Mouse (Mus musculus): ENCODE measurements around the gene Glmp. TPM values are rescaled to one million over a fixed set of nuclear protein-coding genes. Genes with fewer than 3 reads are reported as not detected.

The Glmp gene
- polyA plus RNA-seq, 1 experiment from 2014 or later = 142 TPM

- H3K9me3 ChIP-seq (replicated peaks; ENCODE audit: control insufficient read depth, low read length) = no peaks in the 10 kb centered on the region
- peaks cover 4% of the 10 kb centered on the region; the same call in 1 of the 2 replicates for H3K36me3 ChIP-seq (ENCODE audit: control insufficient read depth, insufficient read depth)
- H3K4me1 ChIP-seq (ENCODE audit: control insufficient read depth, insufficient read depth, low read length) = peaks cover 23% of the 10 kb centered on the region
- no peaks in the 10 kb centered on the region for H3K27me3 ChIP-seq (ENCODE audit: control insufficient read depth, insufficient read depth, low read length)
- 54% methylated on average over 12 of the region's 12 CpGs for WGBS
- H3K4me3 ChIP-seq (ENCODE audit: low read length) = no peak overlapping the region
- H3K9ac ChIP-seq (ENCODE audit: low read length) = no peak overlapping the region
- no peak for ATAC-seq (replicated peaks; ENCODE audit: extremely low read depth, insufficient read depth, low FRiP score)
- peak overlapping the region; percentile 65; the same call in 1 of the 2 replicates for H3K4me2 ChIP-seq (ENCODE audit: low read depth, low read length)
- H3K27ac ChIP-seq (ENCODE audit: low read length) = no peak overlapping the region
Observed at GRCm38 (mm10) chr3:88334029-88334658, 9.3 kb downstream of the Glmp start.

GRCm38 (mm10) chr3:88334902-88335435, 10.1 kb downstream of the Glmp start:
- Histone ChIP-seq H3K9ac (ENCODE audit: low read length) (peak overlapping the region; percentile 84), H3K27me3 (ENCODE audit: control insufficient read depth, insufficient read depth, low read length) (no peaks in the 10 kb centered on the region), H3K4me1 (ENCODE audit: control insufficient read depth, insufficient read depth, low read length) (peaks cover 23% of the 10 kb centered on the region), H3K36me3 (ENCODE audit: control insufficient read depth, insufficient read depth) (no peaks in the 10 kb centered on the region), H3K27ac (ENCODE audit: low read length) (peak overlapping the region; percentile 96), H3K9me3 (replicated peaks; ENCODE audit: control insufficient read depth, low read length) (no peaks in the 10 kb centered on the region), H3K4me2 (ENCODE audit: low read depth, low read length) (peak overlapping the region; percentile 65), H3K4me3 (ENCODE audit: low read length) (peak overlapping the region; percentile 87)
- 39% methylated on average over 3 of the region's 3 CpGs for WGBS
- ATAC-seq (replicated peaks; ENCODE audit: extremely low read depth, insufficient read depth, low FRiP score) = no peak

- Histone ChIP-seq H3K4me1 (ENCODE audit: control insufficient read depth, insufficient read depth, low read length) (peaks cover 23% of the 10 kb centered on the region), H3K9ac (ENCODE audit: low read length) (peak overlapping the region; percentile 84), H3K4me2 (ENCODE audit: low read depth, low read length) (peak overlapping the region; percentile 65), H3K27ac (ENCODE audit: low read length) (peak overlapping the region; percentile 96), H3K36me3 (ENCODE audit: control insufficient read depth, insufficient read depth) (no peaks in the 10 kb centered on the region), H3K9me3 (replicated peaks; ENCODE audit: control insufficient read depth, low read length) (no peaks in the 10 kb centered on the region), H3K27me3 (ENCODE audit: control insufficient read depth, insufficient read depth, low read length) (no peaks in the 10 kb centered on the region), H3K4me3 (ENCODE audit: low read length) (peak overlapping the region; percentile 87)
- under 1% methylated on average over 27 of the region's 27 CpGs for WGBS
- ATAC-seq (replicated peaks; ENCODE audit: extremely low read depth, insufficient read depth, low FRiP score) = peak; percentile 47
Observed at GRCm38 (mm10) chr3:88335436-88336053, 10.7 kb downstream of the Glmp start.

GRCm38 (mm10) chr3:88336058-88337013, 11.5 kb downstream of the Glmp start, which contains the start of the genes Tmem79 and Smg5:
TSS of gene Tmem79 (minus strand) at chr3:88336148.
TSS of gene Smg5 (plus strand) at chr3:88336260.
- Histone ChIP-seq H3K36me3 (ENCODE audit: control insufficient read depth, insufficient read depth) (no peaks in the 10 kb centered on the region; the same call in 1 of the 2 replicates), H3K27ac (ENCODE audit: low read length) (peak within 1 kb of the TSS; percentile 96), H3K9me3 (replicated peaks; ENCODE audit: control insufficient read depth, low read length) (no peaks in the 10 kb centered on the region), H3K4me2 (ENCODE audit: low read depth, low read length) (peak within 1 kb of the TSS; percentile 65), H3K4me1 (ENCODE audit: control insufficient read depth, insufficient read depth, low read length) (peaks cover 23% of the 10 kb centered on the region), H3K9ac (ENCODE audit: low read length) (peak within 1 kb of the TSS; percentile 98), H3K4me3 (ENCODE audit: low read length) (peak within 1 kb of the TSS; percentile 87), H3K27me3 (ENCODE audit: control insufficient read depth, insufficient read depth, low read length) (no peaks in the 10 kb centered on the region)
- WGBS = under 1% methylated on average over 52 of the region's 66 CpGs
- peak; percentile 91 for ATAC-seq (replicated peaks; ENCODE audit: extremely low read depth, insufficient read depth, low FRiP score)

GRCm38 (mm10) chr3:88337367-88338020, 12.7 kb downstream of the Glmp start:
- H3K9ac ChIP-seq (ENCODE audit: low read length) = peak overlapping the region; percentile 60
- no peak for ATAC-seq (replicated peaks; ENCODE audit: extremely low read depth, insufficient read depth, low FRiP score)

GRCm38 (mm10) chr3:88338316-88338715, 13.5 kb downstream of the Glmp start:
- H3K9ac ChIP-seq (ENCODE audit: low read length) = no peak overlapping the region
- H3K27me3 ChIP-seq (ENCODE audit: control insufficient read depth, insufficient read depth, low read length) = no peaks in the 10 kb centered on the region
- H3K4me2 ChIP-seq (ENCODE audit: low read depth, low read length) = no peak overlapping the region
- peaks cover 17% of the 10 kb centered on the region for H3K36me3 ChIP-seq (ENCODE audit: control insufficient read depth, insufficient read depth)
- WGBS = 84% methylated on average over 7 of the region's 7 CpGs
- H3K9me3 ChIP-seq (replicated peaks; ENCODE audit: control insufficient read depth, low read length) = no peaks in the 10 kb centered on the region
- peaks cover 23% of the 10 kb centered on the region for H3K4me1 ChIP-seq (ENCODE audit: control insufficient read depth, insufficient read depth, low read length)
- H3K4me3 ChIP-seq (ENCODE audit: low read length) = no peak overlapping the region
- no peak overlapping the region for H3K27ac ChIP-seq (ENCODE audit: low read length)
- ATAC-seq (replicated peaks; ENCODE audit: extremely low read depth, insufficient read depth, low FRiP score) = no peak

More at GRCm38 (mm10) chr3:88337367-88338020, 12.7 kb downstream of the Glmp start:
- peak overlapping the region; percentile 61 for H3K4me2 ChIP-seq (ENCODE audit: low read depth, low read length)
- peak overlapping the region; percentile 96 for H3K27ac ChIP-seq (ENCODE audit: low read length)
- no peaks in the 10 kb centered on the region for H3K27me3 ChIP-seq (ENCODE audit: control insufficient read depth, insufficient read depth, low read length)
- H3K4me3 ChIP-seq (ENCODE audit: low read length) = peak overlapping the region; percentile 87
- H3K9me3 ChIP-seq (replicated peaks; ENCODE audit: control insufficient read depth, low read length) = no peaks in the 10 kb centered on the region
- 45% methylated on average over 11 of the region's 11 CpGs for whole genome bisulfite sequencing
- peaks cover 23% of the 10 kb centered on the region for H3K4me1 ChIP-seq (ENCODE audit: control insufficient read depth, insufficient read depth, low read length)
- peaks cover 9% of the 10 kb centered on the region for H3K36me3 ChIP-seq (ENCODE audit: control insufficient read depth, insufficient read depth)

GRCm38 (mm10) chr3:88339006-88339405, 14.2 kb downstream of the Glmp start:
- WGBS = 55% methylated on average over 3 of the region's 3 CpGs
- Histone ChIP-seq H3K4me3 (ENCODE audit: low read length) (no peak overlapping the region), H3K9ac (ENCODE audit: low read length) (peak overlapping the region; percentile 0; the same call in 1 of the 2 replicates), H3K27ac (ENCODE audit: low read length) (no peak overlapping the region), H3K27me3 (ENCODE audit: control insufficient read depth, insufficient read depth, low read length) (no peaks in the 10 kb centered on the region), H3K4me2 (ENCODE audit: low read depth, low read length) (no peak overlapping the region), H3K4me1 (ENCODE audit: control insufficient read depth, insufficient read depth, low read length) (peaks cover 23% of the 10 kb centered on the region), H3K9me3 (replicated peaks; ENCODE audit: control insufficient read depth, low read length) (no peaks in the 10 kb centered on the region), H3K36me3 (ENCODE audit: control insufficient read depth, insufficient read depth) (peaks cover 24% of the 10 kb centered on the region)
- no peak for ATAC-seq (replicated peaks; ENCODE audit: extremely low read depth, insufficient read depth, low FRiP score)

- WGBS = 70% methylated on average over 13 of the region's 13 CpGs
- ATAC-seq (replicated peaks; ENCODE audit: extremely low read depth, insufficient read depth, low FRiP score) = no peak
- no peak overlapping the region for H3K4me2 ChIP-seq (ENCODE audit: low read depth, low read length)
- no peaks in the 10 kb centered on the region for H3K9me3 ChIP-seq (replicated peaks; ENCODE audit: control insufficient read depth, low read length)
- peaks cover 84% of the 10 kb centered on the region for H3K36me3 ChIP-seq (ENCODE audit: control insufficient read depth, insufficient read depth)
- H3K9ac ChIP-seq (ENCODE audit: low read length) = no peak overlapping the region
- no peaks in the 10 kb centered on the region for H3K27me3 ChIP-seq (ENCODE audit: control insufficient read depth, insufficient read depth, low read length)
- no peak overlapping the region for H3K27ac ChIP-seq (ENCODE audit: low read length)
- H3K4me1 ChIP-seq (ENCODE audit: control insufficient read depth, insufficient read depth, low read length) = no peaks in the 10 kb centered on the region
- no peak overlapping the region for H3K4me3 ChIP-seq (ENCODE audit: low read length)
Observed at GRCm38 (mm10) chr3:88350732-88351131, 25.9 kb downstream of the Glmp start.

Data from heart, embryonic 16.5 days (tissue).